Mouse (Mus musculus) gastrocnemius, postnatal 10 days (tissue): ENCODE data around the gene Capn3. TPM values are rescaled to one million over a fixed set of nuclear protein-coding genes. Genes with fewer than 3 reads are reported as not detected.

Experiments used
- DNase-seq: peaks from one replicate; pipeline ENCODE4 v3.0.0; 2021; ENCODE audit warnings: mixed read lengths
- long read RNA-seq, 2 experiments: library from polyadenylated mRNA; stranded (forward); transcript quantifications; one replicate each; pipeline ENCODE4 v2.0.0; 2021
- total RNA-seq, 2 experiments: library from RNA; stranded (reverse); gene quantifications; 2 replicates each; pipeline ENCODE4 v1.2.3; 2021

Gene Capn3
- 10 to 100 TPM; 92.4 to 94.1 TPM for total RNA-seq
- long read RNA-seq, experiment 1, partial matches to known transcripts: 3 of 9 reads
- long read RNA-seq, experiment 1, other reads (novel, unspliced or antisense): 6 of 9 reads
- long read RNA-seq, experiment 2, partial matches to known transcripts: 5 of 5 reads
- long read RNA-seq, experiment 2, other reads (novel, unspliced or antisense): 0 of 5 reads

GRCm38 (mm10) chr2:120455719-120456118 lies at the start of gene Capn3:
Gene Capn3 (plus strand): TSS chr2:120456019.
- DNase-seq: no peak

GRCm38 (mm10) chr2:120411096-120411628 lies 44.7 kb upstream of the Capn3 start:
- no peak for DNase-seq

- DNase-seq: no peak
These were observed 41.7 kb upstream of the Capn3 start for GRCm38 (mm10) chr2:120414113-120414512.

GRCm38 (mm10) chr2:120414738-120415414 lies 40.9 kb upstream of the Capn3 start:
- no peak for DNase-seq

DNA sequence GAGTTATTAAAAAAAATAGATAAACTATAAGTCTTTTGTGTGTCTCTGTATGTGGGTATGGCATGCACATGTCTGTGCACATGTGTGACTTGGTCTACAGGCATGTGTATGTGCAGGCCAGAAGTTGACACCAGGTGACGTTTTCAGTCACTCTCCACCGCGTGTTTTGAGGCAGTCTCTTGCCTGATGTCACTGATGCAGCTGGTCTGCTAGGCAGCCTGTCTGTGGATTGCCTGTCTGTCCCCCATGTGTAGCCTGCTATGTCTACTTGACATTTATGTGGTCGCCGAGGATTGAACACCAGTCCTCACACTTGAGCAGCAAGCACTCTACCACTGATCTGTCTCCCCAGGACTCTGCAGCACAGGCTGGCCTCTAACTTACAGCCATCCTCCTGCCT lies 31.4 kb upstream of the Capn3 start:
- no peak for DNase-seq

DNA sequence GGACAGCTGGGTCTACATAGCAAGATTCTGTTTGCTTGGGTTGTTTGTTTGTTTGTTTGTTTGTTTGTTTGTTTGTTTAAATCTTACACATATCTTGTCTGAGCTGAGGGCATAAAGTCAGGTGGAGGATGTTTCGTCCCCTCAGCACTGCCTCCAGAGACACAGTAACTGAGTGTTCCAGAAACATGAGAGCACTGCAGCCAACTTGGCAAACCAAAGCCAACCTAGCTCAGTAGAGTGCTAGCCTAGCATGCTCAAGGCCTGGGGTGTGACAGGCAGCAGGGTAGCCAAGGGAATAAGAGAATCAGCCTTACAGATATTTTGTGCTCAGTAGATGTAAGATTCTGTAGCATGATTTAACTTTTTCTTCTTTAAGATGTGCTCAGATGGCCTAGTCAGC lies 11.3 kb upstream of the Capn3 start:
- no peak for DNase-seq

- DNase-seq: no peak
These were observed 9.4 kb upstream of the Capn3 start for GRCm38 (mm10) chr2:120446373-120446772.

GRCm38 (mm10) chr2:120447306-120447705 lies 8.5 kb upstream of the Capn3 start:
- DNase-seq: no peak

- no peak for DNase-seq
These were observed 5.1 kb upstream of the Capn3 start for GRCm38 (mm10) chr2:120450724-120451123.

DNA sequence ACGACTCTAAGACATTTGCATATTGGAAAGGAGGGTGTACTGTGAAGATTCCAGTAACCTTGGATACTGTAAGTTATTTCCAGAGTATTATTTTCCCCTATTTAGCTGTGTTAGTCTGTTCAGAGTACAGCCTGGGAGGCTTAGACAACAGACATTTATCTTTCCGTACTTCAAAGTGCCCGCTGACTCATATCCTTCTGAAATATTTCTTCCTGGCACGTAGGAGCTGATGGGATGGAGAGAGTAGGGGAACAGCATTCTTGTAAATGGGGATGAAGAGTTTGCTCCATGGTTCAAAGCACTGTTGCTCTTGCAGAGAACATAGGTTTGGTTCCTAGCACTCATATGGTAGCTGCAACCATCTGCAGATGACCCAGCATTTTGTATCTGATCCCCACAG lies 3.2 kb upstream of the Capn3 start:
- DNase-seq: no peak

DNA sequence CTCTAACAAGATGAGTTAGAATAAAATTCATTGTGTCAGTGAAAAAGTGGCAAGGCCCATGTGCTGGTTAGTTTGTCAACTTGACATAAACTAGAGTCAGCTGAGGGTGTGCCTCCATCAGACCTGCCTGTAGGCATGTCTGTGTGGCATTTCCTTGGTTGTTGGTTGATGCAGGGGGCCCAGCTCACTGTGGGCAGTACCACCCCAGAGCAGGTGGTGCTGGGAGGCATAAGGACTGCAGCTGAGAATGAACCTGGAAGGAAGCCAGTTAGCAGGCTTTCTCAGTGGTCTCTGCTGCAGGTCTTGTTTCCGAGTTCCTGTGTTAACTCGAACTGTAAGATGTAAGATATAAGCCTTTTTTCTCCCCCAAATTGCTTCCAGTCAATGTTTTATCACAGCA lies 832 bp upstream of the Capn3 start:
- DNase-seq: no peak

DNA sequence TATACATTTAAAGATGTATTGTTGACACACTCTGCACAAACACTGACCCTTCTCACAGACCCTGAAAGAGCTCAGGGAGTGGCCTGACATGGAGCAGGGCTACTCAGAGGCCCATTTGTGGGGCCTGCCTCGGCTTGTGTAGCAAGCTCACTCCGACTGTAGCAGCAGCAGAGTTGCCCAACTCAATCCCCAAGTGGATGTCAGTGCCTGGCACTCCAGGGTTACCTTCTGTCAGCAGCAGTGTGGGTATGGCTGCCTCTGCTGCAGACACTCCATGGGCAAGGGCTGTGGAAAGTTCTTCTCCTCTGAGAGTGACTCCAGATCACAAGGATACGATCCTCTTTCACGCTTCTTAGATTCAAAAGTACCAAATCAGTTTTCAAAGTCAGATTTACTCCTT lies 4.4 kb downstream of the Capn3 start:
- DNase-seq: no peak

GRCm38 (mm10) chr2:120463328-120463727 lies 7.5 kb downstream of the Capn3 start:
- DNase-seq: no peak

DNA sequence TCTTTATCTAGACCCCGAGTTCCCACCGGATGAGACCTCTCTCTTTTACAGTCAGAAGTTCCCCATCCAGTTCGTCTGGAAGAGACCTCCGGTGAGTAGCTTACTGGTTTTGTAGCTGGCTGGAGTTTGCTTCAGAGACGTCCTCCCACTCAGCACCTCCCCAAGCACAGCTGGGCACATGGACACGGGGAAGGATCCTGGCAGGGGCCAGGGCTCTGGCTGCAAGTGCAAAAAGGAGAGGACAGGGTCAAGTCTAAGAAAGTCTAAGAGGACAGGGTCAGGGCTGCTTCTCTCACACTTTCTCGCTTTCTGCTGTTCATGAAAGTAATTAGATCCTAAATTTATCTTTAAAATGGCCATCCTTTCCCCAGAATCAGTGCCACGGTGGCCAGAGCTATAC lies 8.3 kb downstream of the Capn3 start:
- DNase-seq: peak; percentile 48

GRCm38 (mm10) chr2:120464732-120465396 lies 9.0 kb downstream of the Capn3 start:
- DNase-seq: no peak

DNA sequence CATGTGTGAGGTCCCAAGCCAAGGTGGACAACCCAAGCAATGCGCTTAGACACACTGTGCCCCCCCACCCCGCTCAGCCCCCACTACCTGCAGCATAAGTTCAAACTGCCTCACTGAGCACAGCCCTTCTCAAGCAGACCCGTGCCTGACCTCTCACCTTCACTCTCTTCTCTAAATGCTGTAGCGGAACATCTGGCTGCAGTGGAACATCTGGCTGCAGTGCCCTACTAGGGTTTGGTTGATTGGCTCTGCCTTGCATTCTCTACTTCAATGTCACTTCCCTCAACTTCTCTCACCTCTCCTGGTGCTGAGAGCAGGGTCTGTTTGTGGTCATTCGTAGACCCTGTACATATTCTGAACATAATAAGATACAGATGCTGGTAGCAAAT lies 9.6 kb downstream of the Capn3 start:
- no peak for DNase-seq

DNA sequence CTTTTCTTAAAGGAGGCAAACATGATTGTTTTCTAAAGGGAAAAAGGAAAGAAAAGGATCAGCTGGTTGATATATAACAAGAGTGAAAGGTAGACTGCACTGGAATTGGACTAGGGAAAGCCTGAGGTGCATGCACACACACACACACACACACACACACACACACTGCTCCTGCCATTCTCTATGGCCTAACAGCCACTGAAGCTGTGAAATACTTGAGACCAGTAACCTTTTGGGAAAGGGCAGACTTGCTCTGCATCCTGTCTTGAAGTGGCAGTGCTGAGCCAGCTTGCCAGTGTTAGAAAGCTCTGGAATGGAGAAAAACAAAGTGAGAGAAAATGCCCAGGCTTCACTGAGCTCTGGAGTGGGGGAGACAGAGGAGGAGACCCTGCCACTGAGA lies 12.2 kb downstream of the Capn3 start:
- no peak for DNase-seq

DNA sequence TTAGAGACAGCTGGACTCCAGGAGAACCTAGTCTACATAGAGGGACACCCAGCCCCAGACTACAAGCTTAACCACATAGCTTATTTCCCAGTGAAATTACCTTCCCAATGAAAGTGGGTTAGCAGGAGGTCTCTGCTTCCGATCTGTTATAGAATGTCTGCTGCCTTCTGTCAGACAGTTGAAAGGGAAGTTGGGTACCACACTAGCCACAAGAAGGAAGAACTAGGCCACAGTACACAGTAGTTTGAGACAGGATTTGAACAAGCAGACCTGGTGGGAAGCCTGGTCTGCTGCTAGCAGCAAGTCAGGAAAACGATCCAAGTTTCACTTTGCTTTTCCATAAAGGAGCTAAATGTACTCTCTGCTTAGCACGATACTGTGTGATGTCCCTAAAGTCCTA lies 13.4 kb downstream of the Capn3 start:
- DNase-seq: no peak

DNA sequence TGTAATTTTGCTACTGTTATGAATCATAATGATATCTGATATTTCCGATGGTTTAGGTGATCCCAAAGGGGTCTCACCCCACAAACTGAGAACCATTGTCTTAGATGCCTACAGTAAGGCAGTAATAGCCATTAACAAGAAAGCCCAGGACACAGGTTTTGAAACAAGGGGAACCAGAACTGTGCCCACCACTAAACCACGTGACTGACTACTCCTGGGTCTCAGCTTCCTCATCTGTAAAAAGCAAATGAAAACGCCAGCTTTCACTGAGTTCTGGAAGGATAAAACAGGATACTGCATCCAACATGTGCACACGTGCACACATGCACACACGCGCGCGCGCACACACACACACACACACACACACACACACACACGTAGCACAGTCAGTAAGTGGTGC lies 13.9 kb downstream of the Capn3 start:
- DNase-seq: no peak

- DNase-seq: no peak
These were observed 15.0 kb downstream of the Capn3 start for GRCm38 (mm10) chr2:120470856-120471255.

GRCm38 (mm10) chr2:120476277-120477087 lies 20.7 kb downstream of the Capn3 start:
- no peak for DNase-seq

DNA sequence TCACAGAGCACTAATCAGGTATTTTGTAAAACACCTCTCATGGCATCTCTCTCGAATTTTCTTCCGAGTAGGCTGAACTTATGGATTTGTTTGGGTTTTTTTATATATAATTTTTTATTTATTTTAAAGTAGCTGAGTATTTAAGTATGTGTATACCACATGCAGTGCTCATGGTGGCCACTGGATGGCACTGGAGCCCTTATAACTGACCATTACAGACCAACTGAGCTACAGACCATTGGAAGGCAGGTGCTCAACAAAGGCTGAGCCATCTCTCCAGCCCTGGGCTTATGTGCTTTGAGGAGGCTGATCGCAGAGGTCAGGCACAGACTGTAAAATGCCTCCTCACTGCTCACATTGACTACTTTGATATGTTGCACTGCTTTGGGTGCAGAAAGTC lies 22.8 kb downstream of the Capn3 start:
- peak; percentile 72 for DNase-seq

DNA sequence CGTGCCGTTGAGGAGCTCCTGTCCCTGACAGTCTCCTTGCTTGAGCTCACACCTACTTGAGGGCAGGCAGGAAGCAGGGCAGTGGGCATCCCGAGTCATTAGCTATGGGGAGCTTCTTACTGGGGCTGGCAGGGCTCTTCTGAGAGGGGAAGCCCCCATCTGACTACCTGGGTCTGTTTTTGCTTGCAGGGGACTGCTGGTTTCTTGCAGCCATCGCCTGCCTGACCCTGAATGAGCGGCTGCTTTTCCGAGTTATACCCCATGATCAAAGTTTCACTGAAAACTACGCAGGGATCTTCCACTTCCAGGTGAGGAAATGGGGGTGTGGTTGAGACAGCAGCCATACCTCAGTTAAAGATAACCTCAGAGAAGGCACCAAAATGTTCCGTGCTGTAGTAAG lies 26.1 kb downstream of the Capn3 start:
- no peak for DNase-seq
